Mouse (Mus musculus) stomach, embryonic 15.5 days (tissue): ENCODE measurements around the gene Hoxd10. TPM values are rescaled to one million over a fixed set of nuclear protein-coding genes. Genes with fewer than 3 reads are reported as not detected.

Experiments used
- ATAC-seq: fragments of 200-750 bp; cut with Nextera tagmentation; 2 replicates; pipeline ENCODE4 v1.8.0; 2017; ENCODE audit warnings: low read depth, moderate number of reproducible peaks, moderate TSS enrichment; ENCODE audit not compliant: insufficient read depth, low FRiP score
- H3K27ac ChIP-seq: fragments of 300-500 bp; sonication (generic); 2 replicates; pipeline ENCODE4 v1.5.1; 2015; ENCODE audit warnings: mild to moderate bottlenecking, inconsistent platforms
- H3K27me3 ChIP-seq: fragments of 300-500 bp; sonication (generic); replicated peaks from 2 replicates; pipeline ENCODE4 v1.6.1; 2015; ENCODE audit warnings: inconsistent platforms
- H3K36me3 ChIP-seq: fragments of 300-500 bp; sonication (generic); 2 replicates; pipeline ENCODE4 v1.6.1; 2015; ENCODE audit warnings: inconsistent platforms
- H3K4me1 ChIP-seq: fragments of 300-500 bp; sonication (generic); 2 replicates; pipeline ENCODE4 v1.6.1; 2015; ENCODE audit warnings: inconsistent platforms
- H3K4me2 ChIP-seq: fragments of 300-500 bp; sonication (generic); 2 replicates; pipeline ENCODE4 v1.6.1; 2015; ENCODE audit warnings: mild to moderate bottlenecking, inconsistent platforms
- H3K4me3 ChIP-seq: fragments of 300-500 bp; sonication (generic); replicated peaks from 2 replicates; pipeline ENCODE4 v1.5.1; 2015; ENCODE audit warnings: inconsistent platforms
- H3K9ac ChIP-seq: fragments of 300-500 bp; sonication (generic); 2 replicates; pipeline ENCODE4 v1.6.1; 2015; ENCODE audit warnings: inconsistent platforms
- H3K9me3 ChIP-seq: fragments of 300-500 bp; sonication (generic); 2 replicates; pipeline ENCODE4 v1.6.1; 2016; ENCODE audit warnings: inconsistent platforms
- WGBS: fragments of 180-500 bp; shearing (Covaris S2); methylation state at CpG from one replicate; pipeline ENCODE4 v1.1.7; 2015; 5-methylcytosine and 5-hydroxymethylcytosine counted together
- polyA plus RNA-seq: library from polyadenylated mRNA; unstranded; fragments of >200 nt; fragmentation: Nextera tagmentation; extraction: Ambion mirVana; gene quantifications from 2 replicates; pipeline ENCODE4 v1.2.1, GENCODE M21; 2015

Hoxd10 gene
- polyA plus RNA-seq = 0.09 and 2.4 TPM in 2 replicates

- H3K9me3 ChIP-seq = no peaks in the 10 kb centered on the region
- H3K27ac ChIP-seq = no peak within 1 kb of the TSS
- ATAC-seq = peak; percentile 39; the same call in 1 of the 2 replicates
- peaks cover 96% of the 10 kb centered on the region for H3K27me3 ChIP-seq
- no peaks in the 10 kb centered on the region for H3K36me3 ChIP-seq
- H3K4me2 ChIP-seq = peak within 1 kb of the TSS; percentile 36; the same call in 1 of the 2 replicates
- H3K9ac ChIP-seq = no peak within 1 kb of the TSS
- peak within 1 kb of the TSS; percentile 16; the same call in 1 of the 2 replicates for H3K4me3 ChIP-seq
- WGBS = 2% methylated on average over 56 of the region's 56 CpGs
- 0 out of 2 replicates have a peak, but pooled peaks cover 4% of the 10 kb centered on the region for H3K4me1 ChIP-seq
Observed at GRCm38 (mm10) chr2:74691022-74691951, at the start of gene Hoxd10. Hoxd10 (plus strand) TSS chr2:74691924.

- H3K27me3 ChIP-seq = peaks cover 38% of the 10 kb centered on the region
- H3K9me3 ChIP-seq = no peaks in the 10 kb centered on the region
- H3K27ac ChIP-seq = no peak overlapping the region
- no peak overlapping the region for H3K4me2 ChIP-seq
- no peak overlapping the region for H3K4me3 ChIP-seq
- H3K4me1 ChIP-seq = no peaks in the 10 kb centered on the region
- WGBS = 62% methylated on average over 5 of the region's 5 CpGs
- no peaks in the 10 kb centered on the region for H3K36me3 ChIP-seq
- no peak for ATAC-seq
- no peak overlapping the region for H3K9ac ChIP-seq
Observed at GRCm38 (mm10) chr2:74642431-74642830, 49.3 kb upstream of the Hoxd10 start.

- Histone ChIP-seq H3K36me3 (no peaks in the 10 kb centered on the region), H3K27ac (no peak overlapping the region), H3K4me3 (no peak overlapping the region), H3K27me3 (peaks cover 70% of the 10 kb centered on the region), H3K4me2 (no peak overlapping the region), H3K9me3 (no peaks in the 10 kb centered on the region), H3K4me1 (no peaks in the 10 kb centered on the region), H3K9ac (no peak overlapping the region)
- 81% methylated on average over 3 of the region's 3 CpGs for WGBS
- ATAC-seq = no peak
Observed at GRCm38 (mm10) chr2:74645631-74646030, 46.1 kb upstream of the Hoxd10 start.

GRCm38 (mm10) chr2:74647082-74647864 lies 44.5 kb upstream of the Hoxd10 start:
- Histone ChIP-seq H3K36me3 (no peaks in the 10 kb centered on the region), H3K4me3 (no peak overlapping the region), H3K9ac (no peak overlapping the region), H3K27ac (no peak overlapping the region), H3K4me1 (no peaks in the 10 kb centered on the region), H3K4me2 (no peak overlapping the region), H3K27me3 (peaks cover 84% of the 10 kb centered on the region), H3K9me3 (no peaks in the 10 kb centered on the region)
- ATAC-seq = 0 out of 2 replicates have a peak, but pooled peaks have one; percentile 31
- 14% methylated on average over 7 of the region's 7 CpGs for WGBS

GRCm38 (mm10) chr2:74652996-74653340 lies 38.8 kb upstream of the Hoxd10 start:
- Histone ChIP-seq H3K27me3 (peaks cover 86% of the 10 kb centered on the region), H3K4me2 (no peak overlapping the region), H3K4me1 (peaks cover 9% of the 10 kb centered on the region), H3K9me3 (no peaks in the 10 kb centered on the region), H3K27ac (no peak overlapping the region), H3K9ac (no peak overlapping the region), H3K36me3 (no peaks in the 10 kb centered on the region), H3K4me3 (no peak overlapping the region)
- WGBS = 36% methylated on average over 2 of the region's 2 CpGs
- no peak for ATAC-seq

- H3K9me3 ChIP-seq = no peaks in the 10 kb centered on the region
- H3K36me3 ChIP-seq = no peaks in the 10 kb centered on the region
- peaks cover 83% of the 10 kb centered on the region for H3K27me3 ChIP-seq
- H3K4me3 ChIP-seq = no peak overlapping the region
- peaks cover 9% of the 10 kb centered on the region for H3K4me1 ChIP-seq
- no peak overlapping the region for H3K9ac ChIP-seq
- no peak overlapping the region for H3K4me2 ChIP-seq
- no peak overlapping the region for H3K27ac ChIP-seq
- WGBS = 11% methylated on average over 17 of the region's 17 CpGs
- no peak for ATAC-seq
Observed at GRCm38 (mm10) chr2:74653781-74654535, 37.8 kb upstream of the Hoxd10 start.

GRCm38 (mm10) chr2:74654743-74655419 lies 36.8 kb upstream of the Hoxd10 start:
- peaks cover 81% of the 10 kb centered on the region for H3K27me3 ChIP-seq
- H3K9ac ChIP-seq = no peak overlapping the region
- no peak overlapping the region for H3K4me2 ChIP-seq
- no peaks in the 10 kb centered on the region for H3K36me3 ChIP-seq
- peaks cover 9% of the 10 kb centered on the region for H3K4me1 ChIP-seq
- 5% methylated on average over 20 of the region's 20 CpGs for WGBS
- no peak overlapping the region for H3K27ac ChIP-seq
- no peak for ATAC-seq
- H3K9me3 ChIP-seq = no peaks in the 10 kb centered on the region
- peak overlapping the region; percentile 32; the same call in 1 of the 2 replicates for H3K4me3 ChIP-seq

GRCm38 (mm10) chr2:74655420-74655781 lies 36.3 kb upstream of the Hoxd10 start:
- Histone ChIP-seq H3K4me3 (peak overlapping the region; percentile 32), H3K4me1 (peaks cover 9% of the 10 kb centered on the region), H3K27me3 (peaks cover 78% of the 10 kb centered on the region), H3K27ac (no peak overlapping the region), H3K9me3 (no peaks in the 10 kb centered on the region), H3K4me2 (peak overlapping the region; percentile 58), H3K9ac (no peak overlapping the region), H3K36me3 (no peaks in the 10 kb centered on the region)
- 2% methylated on average over 47 of the region's 47 CpGs for WGBS
- no peak for ATAC-seq

- Histone ChIP-seq H3K36me3 (no peaks in the 10 kb centered on the region), H3K4me1 (peaks cover 9% of the 10 kb centered on the region), H3K4me2 (peak overlapping the region; percentile 58), H3K4me3 (peak overlapping the region; percentile 32), H3K27ac (no peak overlapping the region), H3K9me3 (no peaks in the 10 kb centered on the region), H3K27me3 (peaks cover 78% of the 10 kb centered on the region), H3K9ac (no peak overlapping the region)
- under 1% methylated on average over 51 of the region's 69 CpGs for WGBS
- no peak for ATAC-seq
Observed at GRCm38 (mm10) chr2:74655821-74656631, 35.7 kb upstream of the Hoxd10 start.

GRCm38 (mm10) chr2:74656632-74657021 lies 35.1 kb upstream of the Hoxd10 start:
- Histone ChIP-seq H3K27me3 (peaks cover 79% of the 10 kb centered on the region), H3K9ac (no peak overlapping the region), H3K4me2 (no peak overlapping the region), H3K4me1 (peaks cover 10% of the 10 kb centered on the region), H3K9me3 (no peaks in the 10 kb centered on the region), H3K36me3 (no peaks in the 10 kb centered on the region), H3K27ac (no peak overlapping the region), H3K4me3 (no peak overlapping the region)
- 6% methylated on average over 4 of the region's 4 CpGs for WGBS
- ATAC-seq = no peak
